Mouse (Mus musculus): ENCODE results near the gene Nlgn1. TPM values are rescaled to one million over a fixed set of nuclear protein-coding genes. Genes with fewer than 3 reads are reported as not detected.

Nlgn1 gene
- polyA plus RNA-seq, 1 experiment, result 0.15 TPM

GRCm38 (mm10) chr3:25456250-25456860, 875.9 kb downstream of the Nlgn1 start:
- WGBS, result 66% methylated on average over 8 of the region's 8 CpGs
- no peak overlapping the region for H3K4me3 ChIP-seq (replicated peaks; ENCODE audit: extremely low read depth, low read depth, low read length)
- DNase-seq, result no peak
- TF ChIP-seq POLR2A (IDR thresholded peaks at IDR 0.05; ENCODE audit: borderline replicate concordance, extremely low read depth, low read depth, low read length), result no peak
- no peak for TF ChIP-seq CTCF (IDR thresholded peaks at IDR 0.05; ENCODE audit: insufficient read depth, low read length)
- no peaks in the 10 kb centered on the region for H3K4me1 ChIP-seq (ENCODE audit: control insufficient read depth, insufficient read depth, low read length)

GRCm38 (mm10) chr3:25452314-25452713, 879.9 kb downstream of the Nlgn1 start:
- no peak for TF ChIP-seq POLR2A (IDR thresholded peaks at IDR 0.05; ENCODE audit: borderline replicate concordance, extremely low read depth, low read depth, low read length)
- TF ChIP-seq CTCF (IDR thresholded peaks at IDR 0.05; ENCODE audit: insufficient read depth, low read length), result no peak
- WGBS, result 54% methylated on average over 1 of the region's 1 CpGs
- Histone ChIP-seq H3K4me1 (ENCODE audit: control insufficient read depth, insufficient read depth, low read length) (no peaks in the 10 kb centered on the region), H3K4me3 (replicated peaks; ENCODE audit: extremely low read depth, low read depth, low read length) (no peak overlapping the region)
- no peak for DNase-seq

GRCm38 (mm10) chr3:25450471-25450870, 881.8 kb downstream of the Nlgn1 start:
- DNase-seq, result no peak
- TF ChIP-seq POLR2A (IDR thresholded peaks at IDR 0.05; ENCODE audit: borderline replicate concordance, extremely low read depth, low read depth, low read length), result no peak
- TF ChIP-seq CTCF (IDR thresholded peaks at IDR 0.05; ENCODE audit: insufficient read depth, low read length), result no peak
- 60% methylated on average over 6 of the region's 6 CpGs for WGBS
- Histone ChIP-seq H3K4me1 (ENCODE audit: control insufficient read depth, insufficient read depth, low read length) (no peaks in the 10 kb centered on the region), H3K4me3 (replicated peaks; ENCODE audit: extremely low read depth, low read depth, low read length) (no peak overlapping the region)

- WGBS, result 65% methylated on average over 4 of the region's 4 CpGs
- Histone ChIP-seq H3K4me1 (ENCODE audit: control insufficient read depth, insufficient read depth, low read length) (no peaks in the 10 kb centered on the region), H3K4me3 (replicated peaks; ENCODE audit: extremely low read depth, low read depth, low read length) (no peak overlapping the region)
- no peak for DNase-seq
- no peak for TF ChIP-seq CTCF (IDR thresholded peaks at IDR 0.05; ENCODE audit: insufficient read depth, low read length)
- TF ChIP-seq POLR2A (IDR thresholded peaks at IDR 0.05; ENCODE audit: borderline replicate concordance, extremely low read depth, low read depth, low read length), result no peak
Observed at GRCm38 (mm10) chr3:25449356-25449755, 882.9 kb downstream of the Nlgn1 start.

GRCm38 (mm10) chr3:25447181-25447580, 885.1 kb downstream of the Nlgn1 start:
- DNase-seq, result no peak
- TF ChIP-seq POLR2A (IDR thresholded peaks at IDR 0.05; ENCODE audit: borderline replicate concordance, extremely low read depth, low read depth, low read length), result no peak
- TF ChIP-seq CTCF (IDR thresholded peaks at IDR 0.05; ENCODE audit: insufficient read depth, low read length), result no peak
- Histone ChIP-seq H3K4me1 (ENCODE audit: control insufficient read depth, insufficient read depth, low read length) (no peaks in the 10 kb centered on the region), H3K4me3 (replicated peaks; ENCODE audit: extremely low read depth, low read depth, low read length) (no peak overlapping the region)
- WGBS, result 55% methylated on average over 1 of the region's 1 CpGs

- DNase-seq, result no peak
- TF ChIP-seq POLR2A (IDR thresholded peaks at IDR 0.05; ENCODE audit: borderline replicate concordance, extremely low read depth, low read depth, low read length) (no peak), CTCF (IDR thresholded peaks at IDR 0.05; ENCODE audit: insufficient read depth, low read length) (no peak)
- WGBS, result 78% methylated on average over 3 of the region's 3 CpGs
Observed at GRCm38 (mm10) chr3:25443657-25444056, 888.6 kb downstream of the Nlgn1 start.

GRCm38 (mm10) chr3:25442617-25443016, 889.6 kb downstream of the Nlgn1 start:
- 89% methylated on average over 1 of the region's 1 CpGs for WGBS
- no peak overlapping the region for H3K4me3 ChIP-seq (replicated peaks; ENCODE audit: extremely low read depth, low read depth, low read length)
- TF ChIP-seq POLR2A (IDR thresholded peaks at IDR 0.05; ENCODE audit: borderline replicate concordance, extremely low read depth, low read depth, low read length), result no peak
- TF ChIP-seq CTCF (IDR thresholded peaks at IDR 0.05; ENCODE audit: insufficient read depth, low read length), result no peak
- no peaks in the 10 kb centered on the region for H3K4me1 ChIP-seq (ENCODE audit: control insufficient read depth, insufficient read depth, low read length)
- DNase-seq, result no peak

More at GRCm38 (mm10) chr3:25443657-25444056, 888.6 kb downstream of the Nlgn1 start:
- Histone ChIP-seq H3K4me3 (replicated peaks; ENCODE audit: extremely low read depth, low read depth, low read length) (no peak overlapping the region), H3K4me1 (ENCODE audit: control insufficient read depth, insufficient read depth, low read length) (no peaks in the 10 kb centered on the region)

GRCm38 (mm10) chr3:25426931-25427330, 905.3 kb downstream of the Nlgn1 start:
- DNase-seq, result no peak
- H3K4me3 ChIP-seq (replicated peaks; ENCODE audit: extremely low read depth, low read depth, low read length), result no peak overlapping the region
- no peak for TF ChIP-seq CTCF (IDR thresholded peaks at IDR 0.05; ENCODE audit: insufficient read depth, low read length)
- TF ChIP-seq POLR2A (IDR thresholded peaks at IDR 0.05; ENCODE audit: borderline replicate concordance, extremely low read depth, low read depth, low read length), result no peak
- H3K4me1 ChIP-seq (ENCODE audit: control insufficient read depth, insufficient read depth, low read length), result no peaks in the 10 kb centered on the region

- 80% methylated on average over 4 of the region's 4 CpGs for WGBS
- TF ChIP-seq POLR2A (IDR thresholded peaks at IDR 0.05; ENCODE audit: borderline replicate concordance, extremely low read depth, low read depth, low read length), result no peak
- no peak for TF ChIP-seq CTCF (IDR thresholded peaks at IDR 0.05; ENCODE audit: insufficient read depth, low read length)
- no peaks in the 10 kb centered on the region for H3K4me1 ChIP-seq (ENCODE audit: control insufficient read depth, insufficient read depth, low read length)
Observed at GRCm38 (mm10) chr3:25412003-25412402, 920.3 kb downstream of the Nlgn1 start.

More at GRCm38 (mm10) chr3:25412003-25412402, 920.3 kb downstream of the Nlgn1 start:
- H3K4me3 ChIP-seq (replicated peaks; ENCODE audit: extremely low read depth, low read depth, low read length), result no peak overlapping the region
- no peak for DNase-seq
